Mouse (Mus musculus): ENCODE measurements at regions not wholly inside any gene's neighbourhood (a gene's known extent, or its start where the extent isn't known, plus 50 kb on each side); places are given as distances from the start of the nearest gene placed in this dataset.

- no peaks in the 10 kb centered on the region for H3K9me3 ChIP-seq (ENCODE audit: control insufficient read depth, low read length)
- no peaks in the 10 kb centered on the region for H3K27me3 ChIP-seq (ENCODE audit: control insufficient read depth, insufficient read depth, low read length)
- 18% methylated on average over 1 of the region's 1 CpGs for WGBS
- H3K36me3 ChIP-seq (ENCODE audit: control insufficient read depth, insufficient read depth, low read length): no peaks in the 10 kb centered on the region
- ATAC-seq (ENCODE audit: insufficient read depth, low FRiP score, low TSS enrichment) (no peak), DNase-seq (ENCODE audit: low spot score) (no peak)
- no peak overlapping the region for H3K4me2 ChIP-seq (ENCODE audit: low read depth)
- H3K27ac ChIP-seq (ENCODE audit: low read depth, low read length): no peak overlapping the region
- no peak overlapping the region for H3K9ac ChIP-seq (ENCODE audit: low read length)
- H3K4me3 ChIP-seq (ENCODE audit: low read depth, low read length): no peak overlapping the region
- H3K4me1 ChIP-seq (ENCODE audit: control insufficient read depth, insufficient read depth, low read length): no peaks in the 10 kb centered on the region
These were observed 107.3 kb upstream of the 4933402E13Rik start for GRCm38 (mm10) chrX:62176011-62176410.

DNA sequence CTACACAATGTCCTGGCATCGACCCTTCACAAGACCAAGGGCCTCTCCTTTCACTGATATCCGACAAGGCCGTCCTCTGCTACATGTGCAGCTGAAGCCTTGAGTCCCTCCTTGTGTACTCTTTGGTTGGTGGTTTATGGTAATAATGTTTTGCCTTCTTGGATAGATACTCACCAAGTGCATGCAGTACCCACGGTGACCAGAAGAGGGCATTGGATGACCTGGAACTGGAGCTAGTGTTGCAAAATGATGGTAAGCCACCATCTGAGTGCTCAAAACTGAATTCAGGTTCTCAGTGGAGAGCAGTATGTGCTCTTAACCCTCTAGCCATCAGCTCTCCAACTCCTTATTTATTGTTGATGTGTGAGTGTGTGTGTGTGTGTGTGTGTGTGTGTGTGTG lies 103.2 kb upstream of the 4933402E13Rik start:
- DNase-seq (ENCODE audit: low spot score): peak; percentile 9
- H3K27ac ChIP-seq (ENCODE audit: low read depth, low read length): no peak overlapping the region
- no peaks in the 10 kb centered on the region for H3K36me3 ChIP-seq (ENCODE audit: control insufficient read depth, insufficient read depth, low read length)
- no peaks in the 10 kb centered on the region for H3K27me3 ChIP-seq (ENCODE audit: control insufficient read depth, insufficient read depth, low read length)
- H3K4me1 ChIP-seq (ENCODE audit: control insufficient read depth, insufficient read depth, low read length): no peaks in the 10 kb centered on the region
- H3K9me3 ChIP-seq (ENCODE audit: control insufficient read depth, low read length): no peaks in the 10 kb centered on the region
- no peak overlapping the region for H3K9ac ChIP-seq (ENCODE audit: low read length)
- no peak overlapping the region for H3K4me3 ChIP-seq (ENCODE audit: low read depth, low read length)
- H3K4me2 ChIP-seq (ENCODE audit: low read depth): no peak overlapping the region
- ATAC-seq (ENCODE audit: insufficient read depth, low FRiP score, low TSS enrichment): no peak
- WGBS: 78% methylated on average over 4 of the region's 4 CpGs
